Mouse (Mus musculus): ENCODE measurements around the gene Sox14. TPM values are rescaled to one million over a fixed set of nuclear protein-coding genes. Genes with fewer than 3 reads are reported as not detected.

The Sox14 gene
- polyA plus RNA-seq (2014; fragmentation: Nextera tagmentation; extraction: Ambion mirVana): 9.8 and 9.9 TPM in 2 replicates

DNA sequence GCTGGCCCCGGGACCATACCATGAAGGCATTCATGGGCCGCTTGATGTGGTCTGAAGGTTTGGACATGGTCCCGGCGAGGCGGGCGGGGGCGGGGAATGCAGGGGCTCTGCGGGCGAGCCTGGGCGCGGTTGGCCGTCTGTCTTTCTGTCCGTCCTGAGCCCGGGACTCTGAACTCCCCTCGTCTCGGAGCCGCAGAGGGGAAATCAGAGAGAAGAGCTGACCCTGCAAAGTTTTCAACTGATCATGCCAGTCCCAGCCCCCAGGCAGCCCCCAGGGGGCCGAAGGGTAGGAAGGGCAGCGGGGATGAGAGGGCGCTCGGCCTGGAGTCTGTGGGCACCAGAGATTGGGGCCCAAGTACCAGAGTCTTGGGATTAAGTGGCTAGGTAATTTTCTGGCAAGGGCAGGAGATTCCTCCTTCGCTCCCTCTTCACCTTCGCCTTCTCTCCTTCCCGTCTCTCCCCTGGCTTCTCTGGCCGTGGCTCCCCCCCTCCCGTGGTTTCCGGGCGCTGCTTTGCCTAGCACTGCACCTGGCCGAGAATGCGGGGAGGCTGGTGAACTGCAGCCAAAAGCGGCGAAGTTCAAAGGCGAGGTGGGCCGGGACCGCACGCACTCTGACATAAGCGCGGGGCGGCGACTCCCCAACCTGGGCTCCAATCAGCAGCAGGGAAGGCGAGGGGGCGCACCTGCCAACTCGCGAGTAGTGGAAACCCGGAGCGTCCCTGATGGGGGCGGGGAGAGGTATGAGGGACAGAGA lies at the start of gene Sox14:
Sox14 (minus strand) TSS at position 553 of the 755 bp plus-strand sequence.
- H3K9ac ChIP-seq: peak within 1 kb of the TSS; percentile 47
- no peaks in the 10 kb centered on the region for H3K9me3 ChIP-seq (ENCODE audit: control insufficient read depth, low read length)
- ATAC-seq (ENCODE audit: low FRiP score) (no peak; the same call in 1 of the 2 replicates), DNase-seq (ENCODE audit: low spot score) (no peak)
- under 1% methylated on average over 46 of the region's 47 CpGs for WGBS
- H3K27ac ChIP-seq: peak within 1 kb of the TSS; percentile 44
- peak within 1 kb of the TSS; percentile 26 for H3K4me3 ChIP-seq (replicated peaks; ENCODE audit: low read length)
- H3K4me1 ChIP-seq (replicated peaks; ENCODE audit: control insufficient read depth, insufficient read depth, low read length): no peaks in the 10 kb centered on the region; the same call in 1 of the 2 replicates
- H3K36me3 ChIP-seq (replicated peaks; ENCODE audit: control insufficient read depth, insufficient read depth): no peaks in the 10 kb centered on the region
- H3K27me3 ChIP-seq (ENCODE audit: control insufficient read depth, insufficient read depth, low read length): peaks cover 96% of the 10 kb centered on the region
- H3K4me2 ChIP-seq (replicated peaks): peak within 1 kb of the TSS; percentile 38

DNA sequence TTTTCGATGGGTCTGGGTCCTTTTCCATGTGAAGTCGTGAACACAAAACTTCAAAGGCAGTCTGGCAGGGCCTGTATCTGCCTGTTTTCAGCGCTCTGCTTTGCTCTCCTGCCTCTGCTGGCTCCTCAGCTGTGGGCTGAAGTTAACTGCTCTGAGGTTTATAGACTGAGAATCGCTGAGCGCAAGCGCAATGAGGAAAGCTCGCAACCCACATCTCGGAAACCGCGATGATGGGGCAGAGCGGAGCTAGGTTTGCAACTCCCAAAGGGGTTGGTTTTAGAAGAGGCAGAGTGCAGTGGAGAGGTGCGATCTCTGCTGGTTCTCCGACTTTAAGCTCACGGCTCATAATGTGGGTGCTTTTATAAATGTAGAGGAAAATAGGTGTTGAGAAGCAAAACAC lies 3.3 kb upstream of the Sox14 start:
- Histone ChIP-seq H3K27me3 (ENCODE audit: control insufficient read depth, insufficient read depth, low read length) (peaks cover 79% of the 10 kb centered on the region), H3K9me3 (ENCODE audit: control insufficient read depth, low read length) (no peaks in the 10 kb centered on the region), H3K4me1 (replicated peaks; ENCODE audit: control insufficient read depth, insufficient read depth, low read length) (no peaks in the 10 kb centered on the region; the same call in 1 of the 2 replicates), H3K27ac (no peak overlapping the region), H3K4me2 (replicated peaks) (0 out of 2 replicates have a peak overlapping the region, but pooled peaks have one; percentile 17), H3K9ac (no peak overlapping the region), H3K4me3 (replicated peaks; ENCODE audit: low read length) (no peak overlapping the region), H3K36me3 (replicated peaks; ENCODE audit: control insufficient read depth, insufficient read depth) (no peaks in the 10 kb centered on the region)
- DNase-seq (ENCODE audit: low spot score): peak; percentile 49
- no peak for ATAC-seq (ENCODE audit: low FRiP score)
- WGBS: 5% methylated on average over 14 of the region's 14 CpGs

DNA sequence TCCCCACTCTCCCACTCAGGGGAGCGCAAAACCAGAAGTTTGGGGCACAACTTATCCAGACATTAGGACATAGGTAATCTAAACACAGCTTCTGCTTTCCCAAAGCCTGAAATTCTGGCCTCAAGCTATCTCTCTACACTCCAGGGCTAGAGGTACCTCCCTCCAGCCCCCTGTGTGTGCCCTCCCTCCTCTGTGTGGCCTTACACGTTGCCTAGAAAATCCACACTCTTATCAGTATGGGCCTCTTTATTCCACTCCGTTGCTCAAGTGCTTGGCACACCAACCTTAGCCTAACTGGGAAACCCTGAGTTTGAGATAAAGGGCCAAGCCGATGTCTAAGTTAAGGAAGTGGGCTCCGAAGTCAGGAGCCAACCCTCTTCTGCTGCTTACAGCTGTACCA lies 2.6 kb upstream of the Sox14 start:
- DNase-seq (ENCODE audit: low spot score) (no peak), ATAC-seq (ENCODE audit: low FRiP score) (no peak)
- Histone ChIP-seq H3K4me1 (replicated peaks; ENCODE audit: control insufficient read depth, insufficient read depth, low read length) (no peaks in the 10 kb centered on the region; the same call in 1 of the 2 replicates), H3K27me3 (ENCODE audit: control insufficient read depth, insufficient read depth, low read length) (peaks cover 86% of the 10 kb centered on the region), H3K27ac (no peak overlapping the region), H3K36me3 (replicated peaks; ENCODE audit: control insufficient read depth, insufficient read depth) (no peaks in the 10 kb centered on the region), H3K9ac (no peak overlapping the region), H3K4me2 (replicated peaks) (no peak overlapping the region), H3K9me3 (ENCODE audit: control insufficient read depth, low read length) (no peaks in the 10 kb centered on the region), H3K4me3 (replicated peaks; ENCODE audit: low read length) (no peak overlapping the region)
- 7% methylated on average over 5 of the region's 5 CpGs for WGBS

DNA sequence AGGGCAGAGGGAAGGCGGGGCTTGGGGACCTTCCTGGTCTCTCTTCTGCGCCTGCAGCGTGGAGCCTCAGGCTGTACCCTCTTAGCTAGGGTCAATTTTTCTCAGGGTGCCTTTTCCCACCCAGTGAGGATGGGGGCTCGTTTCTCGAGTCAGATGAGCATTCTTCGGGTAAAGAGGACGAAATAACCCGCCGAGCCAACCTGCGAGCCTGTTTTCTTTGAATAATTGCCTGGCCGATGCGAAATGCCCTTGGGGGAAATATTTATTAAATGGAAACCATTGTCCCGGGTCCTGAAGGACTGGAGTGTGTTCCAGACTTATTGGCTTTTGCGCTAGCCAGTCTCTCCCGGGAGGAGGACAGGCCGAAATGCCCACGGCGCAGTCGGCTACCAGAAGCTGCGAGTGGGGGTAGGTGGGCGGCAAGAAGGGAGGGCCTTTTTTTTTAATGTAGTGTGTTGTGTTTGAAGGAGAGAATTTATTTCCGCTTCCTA lies 1.1 kb upstream of the Sox14 start:
- WGBS: 1% methylated on average over 22 of the region's 22 CpGs
- no peak for ATAC-seq (ENCODE audit: low FRiP score)
- Histone ChIP-seq H3K27me3 (ENCODE audit: control insufficient read depth, insufficient read depth, low read length) (peaks cover 100% of the 10 kb centered on the region), H3K9ac (no peak overlapping the region), H3K36me3 (replicated peaks; ENCODE audit: control insufficient read depth, insufficient read depth) (no peaks in the 10 kb centered on the region), H3K4me2 (replicated peaks) (peak overlapping the region; percentile 38), H3K4me1 (replicated peaks; ENCODE audit: control insufficient read depth, insufficient read depth, low read length) (no peaks in the 10 kb centered on the region; the same call in 1 of the 2 replicates), H3K4me3 (replicated peaks; ENCODE audit: low read length) (no peak overlapping the region), H3K9me3 (ENCODE audit: control insufficient read depth, low read length) (no peaks in the 10 kb centered on the region), H3K27ac (no peak overlapping the region)
- no peak for DNase-seq (ENCODE audit: low spot score)

DNA sequence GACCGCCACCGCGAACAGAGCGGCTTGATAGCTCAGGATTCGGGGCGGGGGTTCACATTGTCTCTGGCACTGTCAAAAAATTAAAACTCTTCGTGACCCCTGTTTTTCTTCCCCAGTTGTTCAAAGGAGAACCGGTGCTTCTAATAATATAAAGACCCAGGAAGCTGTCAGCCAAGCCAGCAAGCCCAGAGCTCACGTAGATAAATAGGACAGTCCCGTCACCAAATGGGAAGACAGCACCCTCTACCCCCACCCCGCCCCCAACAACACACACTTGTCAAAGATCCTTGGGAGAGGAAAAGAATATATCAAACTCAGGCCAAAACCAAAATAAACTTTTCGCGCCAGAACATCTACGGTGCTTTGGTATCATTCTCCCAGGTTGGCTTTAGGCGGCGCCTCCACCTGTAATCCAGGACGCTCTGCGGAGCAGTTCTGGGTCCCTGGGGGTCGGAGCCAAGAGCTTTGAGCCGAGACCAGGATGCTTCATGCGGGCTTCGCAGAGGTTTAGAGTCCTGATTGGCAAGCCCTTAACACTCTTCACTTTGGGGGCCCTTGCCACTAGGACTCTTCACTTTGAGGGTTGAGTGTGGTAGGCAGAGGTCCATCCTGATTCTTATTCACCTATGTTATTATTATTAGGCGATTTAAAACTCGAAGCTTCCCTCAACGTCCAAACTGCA lies 544 bp upstream of the Sox14 start:
- Histone ChIP-seq H3K4me3 (replicated peaks; ENCODE audit: low read length) (peak overlapping the region; percentile 26), H3K36me3 (replicated peaks; ENCODE audit: control insufficient read depth, insufficient read depth) (no peaks in the 10 kb centered on the region), H3K9ac (no peak overlapping the region), H3K9me3 (ENCODE audit: control insufficient read depth, low read length) (no peaks in the 10 kb centered on the region), H3K4me1 (replicated peaks; ENCODE audit: control insufficient read depth, insufficient read depth, low read length) (no peaks in the 10 kb centered on the region; the same call in 1 of the 2 replicates), H3K4me2 (replicated peaks) (peak overlapping the region; percentile 38), H3K27ac (no peak overlapping the region), H3K27me3 (ENCODE audit: control insufficient read depth, insufficient read depth, low read length) (peaks cover 100% of the 10 kb centered on the region)
- WGBS: under 1% methylated on average over 25 of the region's 25 CpGs
- no peak for DNase-seq (ENCODE audit: low spot score)
- no peak for ATAC-seq (ENCODE audit: low FRiP score)

DNA sequence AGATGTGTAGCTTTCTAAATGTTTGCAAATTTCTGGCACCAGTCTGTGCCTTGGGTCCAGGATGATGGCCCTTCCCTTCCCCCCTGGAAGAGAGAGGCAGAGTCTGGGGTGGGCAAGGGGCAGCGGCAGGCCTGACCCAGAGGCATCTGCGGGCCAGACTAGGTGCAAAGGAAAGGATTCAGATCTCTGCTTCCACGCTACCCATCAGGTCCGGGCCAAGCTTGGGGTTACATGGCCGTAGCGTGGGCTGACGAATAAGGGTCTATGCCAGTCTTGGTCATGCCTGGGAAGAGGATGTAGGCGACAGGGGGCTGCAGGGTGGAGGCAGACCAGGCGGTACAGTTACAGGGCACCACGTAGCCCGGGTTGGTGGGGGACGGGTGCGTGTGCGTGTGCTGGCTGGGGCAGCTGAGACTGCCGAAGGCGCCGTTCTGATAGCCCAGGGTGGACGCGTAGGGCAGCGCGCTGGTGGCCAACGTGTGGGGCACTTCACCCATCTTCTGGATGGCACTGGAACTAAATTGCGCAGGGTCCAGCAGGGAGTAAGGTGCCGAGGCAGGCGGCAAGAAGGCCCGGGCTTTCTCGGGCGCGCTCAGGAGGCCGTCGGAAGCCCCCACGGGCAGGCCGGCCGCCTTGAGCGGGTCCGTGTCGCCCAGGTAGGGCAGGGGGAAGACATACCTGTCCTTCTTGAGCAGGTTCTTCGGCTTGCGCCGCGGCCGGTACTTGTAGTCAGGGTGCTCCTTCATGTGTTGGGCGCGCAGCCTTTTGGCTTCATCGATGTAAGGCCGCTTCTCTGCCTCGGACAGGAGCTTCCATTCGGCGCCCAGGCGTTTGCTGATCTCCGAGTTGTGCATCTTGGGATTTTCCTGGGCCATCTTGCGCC lies 994 bp downstream of the Sox14 start:
- Histone ChIP-seq H3K27ac (peak overlapping the region; percentile 44), H3K27me3 (ENCODE audit: control insufficient read depth, insufficient read depth, low read length) (peaks cover 94% of the 10 kb centered on the region), H3K9ac (peak overlapping the region; percentile 47), H3K4me1 (replicated peaks; ENCODE audit: control insufficient read depth, insufficient read depth, low read length) (no peaks in the 10 kb centered on the region; the same call in 1 of the 2 replicates), H3K36me3 (replicated peaks; ENCODE audit: control insufficient read depth, insufficient read depth) (no peaks in the 10 kb centered on the region), H3K4me3 (replicated peaks; ENCODE audit: low read length) (peak overlapping the region; percentile 26), H3K4me2 (replicated peaks) (peak overlapping the region; percentile 38), H3K9me3 (ENCODE audit: control insufficient read depth, low read length) (no peaks in the 10 kb centered on the region)
- DNase-seq (ENCODE audit: low spot score) (no peak), ATAC-seq (ENCODE audit: low FRiP score) (no peak)
- 3% methylated on average over 52 of the region's 52 CpGs for WGBS

DNA sequence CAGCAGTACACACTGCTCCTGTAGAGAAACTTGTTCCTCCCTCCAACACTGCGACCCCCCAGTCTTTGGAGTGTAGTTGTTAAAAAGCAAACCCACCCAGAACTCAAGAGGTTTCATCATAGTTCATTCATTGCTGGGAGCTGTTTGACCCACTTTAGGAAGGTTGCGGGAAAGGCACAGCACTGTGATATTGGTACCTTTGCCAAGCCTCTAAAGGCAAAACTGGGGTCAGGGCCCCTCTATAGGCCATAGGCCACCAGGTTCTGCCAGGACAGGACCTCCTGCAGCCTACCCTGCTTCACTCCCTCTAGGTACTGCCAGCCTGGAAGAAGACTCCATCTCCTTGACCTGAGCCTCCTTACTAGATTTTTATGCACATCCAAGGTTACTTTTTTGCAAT lies 2.2 kb downstream of the Sox14 start:
- Histone ChIP-seq H3K9me3 (ENCODE audit: control insufficient read depth, low read length) (no peaks in the 10 kb centered on the region), H3K9ac (peak overlapping the region; percentile 29; the same call in 1 of the 2 replicates), H3K36me3 (replicated peaks; ENCODE audit: control insufficient read depth, insufficient read depth) (no peaks in the 10 kb centered on the region), H3K27me3 (ENCODE audit: control insufficient read depth, insufficient read depth, low read length) (peaks cover 93% of the 10 kb centered on the region), H3K27ac (peak overlapping the region; percentile 33; the same call in 1 of the 2 replicates), H3K4me3 (replicated peaks; ENCODE audit: low read length) (peak overlapping the region; percentile 26), H3K4me1 (replicated peaks; ENCODE audit: control insufficient read depth, insufficient read depth, low read length) (no peaks in the 10 kb centered on the region; the same call in 1 of the 2 replicates), H3K4me2 (replicated peaks) (0 out of 2 replicates have a peak overlapping the region, but pooled peaks have one; percentile 15)
- ATAC-seq (ENCODE audit: low FRiP score): no peak
- DNase-seq (ENCODE audit: low spot score): no peak
- 2% methylated on average over 2 of the region's 2 CpGs for WGBS

DNA sequence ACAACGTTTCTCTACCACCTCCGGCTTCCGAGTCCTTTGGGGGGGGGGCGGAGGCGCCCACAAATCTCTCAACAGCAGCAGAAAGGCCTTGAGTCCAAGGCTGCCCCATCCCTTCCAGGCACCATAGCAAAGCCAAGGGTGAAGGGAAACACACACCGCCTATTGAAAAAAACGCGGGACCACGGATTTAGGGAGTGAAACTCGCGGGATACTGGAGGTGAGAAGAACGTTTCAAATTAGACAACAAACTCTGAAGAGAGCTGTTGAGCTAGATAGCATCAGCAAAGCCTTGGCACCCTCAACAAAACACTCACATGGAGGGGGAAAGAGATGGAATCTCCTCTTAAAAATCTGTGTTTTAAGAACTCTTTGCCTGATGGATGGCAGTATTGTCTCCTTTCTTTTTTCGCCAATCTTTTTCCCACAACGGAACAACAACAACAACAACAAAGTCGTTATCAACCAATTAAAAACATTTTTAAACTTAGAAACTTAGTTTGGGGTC lies 2.8 kb downstream of the Sox14 start:
- Histone ChIP-seq H3K4me3 (replicated peaks; ENCODE audit: low read length) (peak overlapping the region; percentile 26), H3K9me3 (ENCODE audit: control insufficient read depth, low read length) (no peaks in the 10 kb centered on the region), H3K9ac (no peak overlapping the region), H3K4me2 (replicated peaks) (0 out of 2 replicates have a peak overlapping the region, but pooled peaks have one; percentile 23), H3K27me3 (ENCODE audit: control insufficient read depth, insufficient read depth, low read length) (peaks cover 93% of the 10 kb centered on the region), H3K36me3 (replicated peaks; ENCODE audit: control insufficient read depth, insufficient read depth) (no peaks in the 10 kb centered on the region), H3K27ac (no peak overlapping the region), H3K4me1 (replicated peaks; ENCODE audit: control insufficient read depth, insufficient read depth, low read length) (no peaks in the 10 kb centered on the region; the same call in 1 of the 2 replicates)
- ATAC-seq (ENCODE audit: low FRiP score) (no peak), DNase-seq (ENCODE audit: low spot score) (peak; percentile 40)
- WGBS: 1% methylated on average over 15 of the region's 15 CpGs

All from hindbrain, embryonic 14.5 days (tissue).